Mouse (Mus musculus) stomach, postnatal 0 days (tissue): ENCODE results near the gene Slc38a4.

Source experiments
- CTCF ChIP-seq: IDR thresholded peaks from 2 replicates; pipeline ENCODE4 v1.5.1; 2016; ENCODE audit warnings: antibody characterized with exemption, low read depth, mild to moderate bottlenecking, moderate library complexity
- EP300 ChIP-seq: optimal IDR thresholded peaks from 2 replicates; pipeline ENCODE3; 2016; ENCODE audit warnings: antibody characterized with exemption

DNA sequence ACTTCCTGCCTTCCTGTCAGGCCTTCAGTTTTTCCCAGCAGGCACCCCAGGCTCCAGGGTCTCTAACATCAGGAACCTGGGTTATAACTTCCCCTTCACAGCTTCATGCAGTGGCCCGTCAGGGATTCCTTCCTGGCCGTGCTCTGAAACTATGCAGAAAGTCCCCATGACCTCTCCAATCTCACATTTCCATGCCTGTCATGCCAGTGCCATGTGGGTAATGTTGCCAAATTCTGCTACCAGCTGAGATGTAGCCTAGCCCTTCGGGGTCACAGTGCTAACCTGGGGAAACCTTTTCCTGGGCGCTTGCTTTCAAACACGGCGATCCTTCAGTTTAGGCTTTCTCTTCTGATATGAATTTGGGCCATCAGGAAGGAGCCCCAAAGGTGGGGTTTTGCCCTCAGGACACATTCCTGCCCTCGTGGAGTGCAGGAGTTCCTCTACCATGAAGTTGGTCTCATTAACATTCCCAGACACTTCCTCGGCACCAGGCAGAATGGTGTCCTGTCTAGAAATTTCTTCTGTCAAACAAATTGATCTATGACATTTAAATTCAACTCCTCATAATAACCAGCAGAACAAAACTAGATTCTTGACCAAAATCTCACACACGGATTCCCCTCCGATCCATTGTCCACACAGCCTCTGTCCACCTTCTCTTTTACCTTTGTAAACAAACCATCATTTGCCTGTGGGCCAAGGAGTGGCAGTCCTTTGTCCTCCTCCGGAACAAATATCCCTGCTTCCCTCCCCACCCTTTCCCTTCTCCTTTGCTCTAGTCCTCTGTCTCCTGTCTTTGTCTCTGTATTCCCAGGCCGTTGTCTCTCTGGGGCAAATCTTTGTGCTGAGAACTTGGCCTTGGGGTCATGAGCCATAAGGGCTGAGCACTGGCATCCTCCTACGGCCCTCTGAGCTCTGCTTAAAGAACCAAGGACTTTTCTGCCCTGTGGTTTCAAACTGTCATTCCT, 17.4 kb upstream of the Slc38a4 start:
- no peak for TF ChIP-seq CTCF
- no peak for TF ChIP-seq EP300
